Mouse (Mus musculus): ENCODE measurements around the gene Olfr51.
"Not testable (repeated sequence)": the region's sequence is repeated elsewhere in the genome, so short reads cannot be mapped to it uniquely, and the experiment has no call there.

Olfr51 gene

GRCm38 (mm10) chr11:51003296-51003695 is at the start of gene Olfr51:
Gene Olfr51, plus strand, starts transcription at chr11:51003596.
- ChIA-PET CTCF (no interaction called here), POLR2A (no interaction called here)

- CTCF ChIA-PET, result interaction anchor here in 1 of 4 experiments (0.8 kb wide), 1 partner anchor 586 kb away, joined by 3 read pairs; no protein-coding TSS in a partner anchor
- POLR2A ChIA-PET, result no interaction called here
These were observed 49.7 kb upstream of the Olfr51 start, which contains the start of gene Prop1 for GRCm38 (mm10) chr11:50953665-50954064. Gene Prop1, minus strand, starts transcription at chr11:50953765.

GRCm38 (mm10) chr11:50964886-50965285 is 38.5 kb upstream of the Olfr51 start:
- ChIA-PET POLR2A (no interaction called here), CTCF (no interaction called here)

GRCm38 (mm10) chr11:50966230-50966629 is 37.2 kb upstream of the Olfr51 start, which contains the start of gene Olfr1378:
Gene Olfr1378, plus strand, starts transcription at chr11:50966530.
- CTCF ChIA-PET, result no interaction called here
- POLR2A ChIA-PET, result no interaction called here

GRCm38 (mm10) chr11:50977216-50977615 is 26.2 kb upstream of the Olfr51 start:
- CTCF ChIA-PET, result interaction anchor here in 2 of 4 experiments (0.6 to 0.9 kb wide), 4 partner anchors 13 to 537 kb away, joined by 3 to 4 read pairs (median 4); no protein-coding TSS in a partner anchor
- POLR2A ChIA-PET, result no interaction called here

- CTCF ChIA-PET, result interaction anchor here in 1 of 4 experiments (0.8 kb wide), 1 partner anchor 223 kb away, joined by 3 read pairs; no protein-coding TSS in a partner anchor
- POLR2A ChIA-PET, result no interaction called here
These were observed 21.7 kb upstream of the Olfr51 start, which contains the start of gene Olfr1377 for GRCm38 (mm10) chr11:50981667-50982066. Gene Olfr1377, plus strand, starts transcription at chr11:50981967.

GRCm38 (mm10) chr11:51011821-51012220 is 8.4 kb downstream of the Olfr51 start:
- CTCF ChIA-PET, result no interaction called here
- POLR2A ChIA-PET, result no interaction called here

GRCm38 (mm10) chr11:51013936-51014335 is 10.5 kb downstream of the Olfr51 start, which contains the start of gene Olfr54:
Gene Olfr54, plus strand, starts transcription at chr11:51014236.
- POLR2A ChIA-PET, result no interaction called here
- CTCF ChIA-PET, result no interaction called here

GRCm38 (mm10) chr11:51016341-51016740 is 12.9 kb downstream of the Olfr51 start:
- CTCF ChIA-PET, result interaction anchor here in 1 of 4 experiments (0.6 kb wide), 1 partner anchor 81 kb away, joined by 7 read pairs; no protein-coding TSS in a partner anchor
- POLR2A ChIA-PET, result interaction anchor here in 1 of 4 experiments (0.6 kb wide), 1 partner anchor 353 kb away, joined by 3 read pairs; no protein-coding TSS in a partner anchor

GRCm38 (mm10) chr11:51026811-51027210 is 23.4 kb downstream of the Olfr51 start:
- POLR2A ChIA-PET, result not testable (repeated sequence)
- CTCF ChIA-PET, result interaction anchor here in 1 of 4 experiments (0.6 kb wide), 1 partner anchor 508 kb away, joined by 4 read pairs; no protein-coding TSS in a partner anchor

GRCm38 (mm10) chr11:51029381-51029780 is 26.0 kb downstream of the Olfr51 start:
- CTCF ChIA-PET, result not testable (repeated sequence)

GRCm38 (mm10) chr11:51030225-51030624 is 26.8 kb downstream of the Olfr51 start:
- CTCF ChIA-PET, result no interaction called here
- POLR2A ChIA-PET, result interaction anchor here in 1 of 4 experiments (0.7 kb wide), 1 partner anchor 850 kb away, joined by 3 read pairs; no protein-coding TSS in a partner anchor

More at GRCm38 (mm10) chr11:51029381-51029780, 26.0 kb downstream of the Olfr51 start:
- POLR2A ChIA-PET, result not testable (repeated sequence)

GRCm38 (mm10) chr11:51032851-51033250 is 29.5 kb downstream of the Olfr51 start:
- ChIA-PET CTCF (interaction anchor here in 3 of 4 experiments (0.7 to 1.8 kb wide), 8 partner anchors 21 to 267 kb away, joined by 3 to 9 read pairs (median 4); no protein-coding TSS in a partner anchor), POLR2A (interaction anchor here in 2 of 4 experiments (0.7 to 1.2 kb wide), 4 partner anchors 89 to 102 kb away, joined by 3 to 9 read pairs (median 4); partner anchors contain the start of gene 4933414I15Rik (in 1 of the 2))

GRCm38 (mm10) chr11:51034141-51034540 is 30.7 kb downstream of the Olfr51 start:
- CTCF ChIA-PET, result interaction anchor here (0.6 to 1.8 kb wide), 6 partner anchors 19 to 121 kb away, joined by 3 to 11 read pairs (median 6); no protein-coding TSS in a partner anchor
- POLR2A ChIA-PET, result not testable (repeated sequence)

- ChIA-PET CTCF (no interaction called here), POLR2A (interaction anchor here in 1 of 4 experiments (0.8 kb wide), 1 partner anchor 103 kb away, joined by 3 read pairs; no protein-coding TSS in a partner anchor)
These were observed 32.6 kb downstream of the Olfr51 start for GRCm38 (mm10) chr11:51035951-51036350.

GRCm38 (mm10) chr11:51044776-51045175 is 41.4 kb downstream of the Olfr51 start:
- CTCF ChIA-PET, POLR2A ChIA-PET: not testable (repeated sequence)

GRCm38 (mm10) chr11:51047809-51048208 is 44.4 kb downstream of the Olfr51 start, which contains the start of gene Olfr1375:
Gene Olfr1375, plus strand, starts transcription at chr11:51048109.
- CTCF ChIA-PET, result interaction anchor here in 2 of 4 experiments (0.6 kb wide), 2 partner anchors 42 to 814 kb away, joined by 3 read pairs; no protein-coding TSS in a partner anchor
- POLR2A ChIA-PET, result interaction anchor here in 1 of 4 experiments (0.6 kb wide), 1 partner anchor 190 kb away, joined by 3 read pairs; no protein-coding TSS in a partner anchor

- ChIA-PET CTCF (interaction anchor here in 1 of 4 experiments (0.7 kb wide), 1 partner anchor 74 kb away, joined by 3 read pairs; no protein-coding TSS in a partner anchor), POLR2A (no interaction called here)
These were observed 48.3 kb downstream of the Olfr51 start for GRCm38 (mm10) chr11:51051678-51052077.

- ChIA-PET CTCF (interaction anchor here in 3 of 4 experiments (0.6 to 2.6 kb wide), 9 partner anchors 9 to 1522 kb away, joined by 3 to 13 read pairs (median 5); no protein-coding TSS in a partner anchor), POLR2A (interaction anchor here in 3 of 4 experiments (0.6 to 1.1 kb wide), 4 partner anchors 32 to 160 kb away, joined by 3 read pairs; no protein-coding TSS in a partner anchor)
These were observed 49.8 kb downstream of the Olfr51 start for GRCm38 (mm10) chr11:51053230-51053629.

- CTCF ChIA-PET, result interaction anchor here in 3 of 4 experiments (0.6 kb wide), 4 partner anchors 171 to 929 kb away, joined by 3 to 5 read pairs (median 4); no protein-coding TSS in a partner anchor
- POLR2A ChIA-PET, result interaction anchor here in 3 of 4 experiments (0.6 to 1.8 kb wide), 6 partner anchors 20 to 779 kb away, joined by 3 to 5 read pairs (median 3); partner anchors contain the start of gene Zfp2 (in 1 of the 3)
These were observed 55.8 kb downstream of the Olfr51 start, which contains the start of gene Zfp354a for GRCm38 (mm10) chr11:51059151-51059571. Gene Zfp354a, plus strand, starts transcription at chr11:51059257.

Data from embryonic stem cell, embryonic (primary cell).